Mouse (Mus musculus) frontal cortex, postnatal 25 days (tissue): ENCODE results near the gene Bmp2k.
A peak's percentile ranks its signal among the peaks of the same experiment; 100 is the strongest.

ENCODE experiments used
- DNase-seq, 2 experiments: peaks; one replicate each; pipeline ENCODE4 v3.0.0; 2022; ENCODE audit warnings: low spot score in 2 of 2

Bmp2k gene

DNA sequence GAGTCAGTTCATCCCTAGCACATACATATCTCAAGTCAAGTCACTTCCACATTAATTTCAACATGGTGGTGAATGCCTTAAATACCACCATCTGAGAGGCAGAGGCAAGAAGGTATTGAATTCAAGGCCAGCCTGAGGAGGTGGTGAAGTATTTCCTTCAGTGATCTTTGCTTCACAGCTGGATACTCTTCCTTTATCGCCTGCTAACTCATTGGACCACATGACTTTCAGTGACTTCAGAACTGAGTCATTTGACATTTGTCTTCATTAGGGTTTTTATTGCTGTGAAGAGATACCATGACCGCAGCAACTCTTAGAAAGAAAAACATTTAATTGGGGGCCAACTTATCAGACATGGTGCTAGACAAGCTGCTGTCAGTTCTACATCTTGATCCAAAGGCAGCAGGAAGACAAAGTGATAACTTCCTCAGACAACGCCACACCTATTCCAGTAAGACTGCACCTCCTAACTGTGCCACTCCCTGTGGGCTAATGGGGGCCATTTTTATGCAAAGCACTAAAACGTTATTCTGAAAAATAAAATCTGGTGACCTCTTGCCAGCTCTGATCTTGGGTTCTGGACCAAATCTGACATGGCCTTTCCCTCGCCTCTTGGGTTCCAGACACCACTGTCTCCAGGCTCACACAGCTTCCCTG lies 24.9 kb upstream of the Bmp2k start:
- DNase-seq, result no peak

DNA sequence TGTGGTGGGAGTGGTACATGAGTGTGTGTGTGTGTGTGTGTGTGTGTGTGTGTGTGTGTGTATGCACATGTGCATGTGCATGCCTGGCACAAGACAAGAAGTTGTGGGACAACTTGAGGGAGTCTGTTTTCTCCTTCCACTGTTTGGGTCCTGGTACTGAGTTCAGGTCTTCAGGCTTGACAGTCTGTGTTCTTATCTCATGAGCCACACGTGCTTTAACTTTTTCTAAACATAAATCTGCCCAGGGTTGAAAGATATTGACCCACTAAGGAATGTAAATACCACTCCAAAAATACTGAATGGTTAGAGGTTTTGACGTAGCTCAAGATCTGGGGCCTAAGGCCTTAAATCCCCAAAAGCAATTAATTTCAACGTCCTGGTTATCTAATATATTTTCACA lies 23.8 kb upstream of the Bmp2k start:
- DNase-seq, result no peak

- no peak for DNase-seq
Observed at GRCm38 (mm10) chr5:96974661-96975060, 22.8 kb upstream of the Bmp2k start.

- no peak for DNase-seq
Observed at GRCm38 (mm10) chr5:96975112-96975511, 22.4 kb upstream of the Bmp2k start.

DNA sequence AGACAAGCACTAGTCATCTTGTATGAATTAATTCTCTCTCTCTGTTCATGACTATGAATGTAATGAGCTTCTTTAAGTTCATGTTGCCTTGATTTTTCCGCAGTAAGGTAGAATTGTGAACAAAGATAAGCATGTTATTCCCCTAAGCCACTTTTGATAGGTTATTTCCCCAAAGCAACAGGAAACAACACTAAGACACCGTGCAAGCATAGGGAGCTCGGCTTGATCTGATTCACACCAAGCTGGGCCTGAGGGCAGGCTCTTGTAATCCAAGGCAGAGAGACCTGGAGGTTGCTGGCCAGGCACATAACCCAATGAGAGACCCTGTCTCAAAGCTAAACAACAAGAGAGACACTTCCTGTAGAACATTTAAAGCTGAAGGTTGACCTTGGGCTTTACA lies 21.3 kb upstream of the Bmp2k start:
- no peak for DNase-seq

DNA sequence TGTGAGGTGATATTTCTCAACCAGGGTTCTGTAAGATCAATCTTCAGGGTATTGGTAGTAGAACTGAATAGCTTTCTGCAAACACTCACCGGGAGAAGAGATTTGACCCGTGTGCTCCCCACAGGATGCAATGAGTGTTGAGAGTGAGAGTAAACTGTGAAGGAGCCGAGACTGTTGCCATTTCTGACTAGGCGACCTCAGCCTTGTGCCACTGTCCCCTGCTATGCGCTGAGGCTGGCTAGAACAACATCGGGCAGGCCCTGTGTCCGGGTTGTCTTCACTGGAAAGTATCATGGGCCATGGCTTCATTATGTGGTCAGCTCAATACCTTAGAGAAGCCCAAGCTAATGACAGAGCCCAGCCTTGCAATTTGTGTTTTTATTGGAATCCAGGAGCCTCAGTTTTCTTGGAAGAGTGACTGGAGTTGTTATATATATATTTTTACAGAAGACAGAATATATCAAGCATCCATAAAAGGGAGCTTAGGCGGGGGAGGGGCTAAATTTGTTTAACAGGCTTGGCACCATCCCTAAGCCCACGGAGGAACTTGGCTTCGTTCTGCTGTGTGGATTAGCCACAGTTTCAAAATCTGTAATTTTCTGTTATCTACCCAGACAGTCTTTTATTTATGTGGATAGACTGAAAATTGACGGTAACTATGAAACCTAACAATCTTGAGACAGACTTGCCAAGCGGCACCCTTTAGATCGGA lies 18.0 kb upstream of the Bmp2k start:
- no peak for DNase-seq

DNA sequence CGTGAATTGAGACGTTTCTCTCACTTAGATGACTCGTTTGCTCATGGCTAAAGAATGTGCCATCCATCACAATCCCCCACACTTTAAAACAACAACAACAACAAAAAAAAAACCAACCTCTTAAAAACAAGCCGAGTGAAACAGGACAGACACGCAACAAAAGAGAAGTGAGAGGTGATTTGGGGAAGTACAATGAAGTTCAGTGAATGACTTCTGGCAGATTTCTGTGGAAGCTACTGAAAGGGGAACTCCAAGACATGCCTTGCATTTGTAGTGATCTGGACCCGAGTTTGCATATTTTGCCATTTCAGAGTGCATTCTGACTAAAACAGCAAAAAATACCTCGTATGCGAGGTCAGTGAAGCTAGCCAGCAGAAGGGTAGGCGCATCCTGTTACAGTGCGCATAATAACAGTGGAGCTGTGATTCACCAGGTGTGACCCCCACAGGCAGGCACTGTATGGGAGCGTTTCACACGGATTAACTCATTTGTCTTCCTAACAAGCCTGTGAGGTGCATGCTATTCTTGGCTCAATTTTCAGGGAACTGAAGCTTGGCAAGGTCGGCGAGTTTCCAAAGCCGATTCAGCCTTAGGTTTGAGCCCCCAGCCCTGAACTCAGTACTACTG lies 17.4 kb upstream of the Bmp2k start:
- no peak for DNase-seq

- no peak for DNase-seq
Observed at GRCm38 (mm10) chr5:96981987-96982386, 15.5 kb upstream of the Bmp2k start.

DNA sequence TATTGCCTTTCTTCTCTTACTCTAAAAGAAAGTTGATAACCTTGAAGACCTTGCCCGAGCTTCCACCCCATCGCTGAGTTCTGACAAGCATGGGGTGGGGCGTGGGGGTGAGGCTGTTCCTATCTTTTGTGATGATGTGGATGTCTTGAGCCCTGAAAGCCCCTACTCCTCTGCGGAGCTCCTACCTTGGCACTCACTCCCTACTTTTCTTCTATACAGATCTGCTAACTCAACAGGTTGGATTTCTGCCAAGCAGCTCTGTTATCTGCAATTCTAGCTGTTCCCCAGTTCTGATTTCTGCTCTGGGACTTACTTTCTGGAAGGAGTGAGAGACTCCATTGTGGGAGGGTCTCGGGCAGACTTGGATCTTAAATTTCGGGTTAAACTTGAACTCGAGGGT lies 14.3 kb upstream of the Bmp2k start:
- no peak for DNase-seq

DNA sequence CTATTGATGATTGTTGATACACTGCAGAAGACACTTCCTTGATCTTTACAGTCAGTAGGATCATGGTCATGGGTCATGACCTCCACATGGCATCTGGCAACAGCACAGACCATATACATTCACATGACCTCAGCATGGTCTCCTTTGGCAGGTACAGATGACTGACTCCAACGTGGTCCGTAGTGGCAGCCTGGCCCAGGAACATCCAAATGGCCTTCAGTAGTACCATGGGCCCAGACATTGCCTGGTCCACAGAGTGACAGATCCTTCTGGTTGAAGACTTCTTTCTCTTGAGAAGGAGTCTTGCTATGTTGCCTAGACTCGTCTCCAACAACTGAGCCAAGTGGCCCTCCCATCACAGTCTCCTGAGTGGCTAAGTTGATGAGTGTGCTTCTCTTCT lies 10.6 kb upstream of the Bmp2k start:
- DNase-seq, result no peak

DNA sequence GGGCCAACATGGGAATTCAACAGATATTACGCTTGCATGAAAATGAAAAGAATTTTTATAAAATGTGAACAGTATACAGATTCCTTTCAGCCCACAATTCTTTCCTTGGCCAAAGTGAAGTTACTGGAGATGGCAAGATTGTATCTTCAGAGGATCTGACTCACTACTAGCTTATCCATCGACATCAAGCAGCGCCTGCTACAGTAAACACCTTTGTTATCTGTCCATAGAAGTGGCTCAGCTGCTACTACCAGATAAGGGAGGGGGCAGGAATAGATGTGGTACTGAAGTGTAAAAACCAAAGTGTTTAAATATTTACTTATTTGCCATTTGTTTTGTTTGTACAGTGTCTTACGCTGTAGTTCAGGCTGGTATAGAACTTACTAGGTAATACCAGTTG lies 8.6 kb upstream of the Bmp2k start:
- no peak for DNase-seq

DNA sequence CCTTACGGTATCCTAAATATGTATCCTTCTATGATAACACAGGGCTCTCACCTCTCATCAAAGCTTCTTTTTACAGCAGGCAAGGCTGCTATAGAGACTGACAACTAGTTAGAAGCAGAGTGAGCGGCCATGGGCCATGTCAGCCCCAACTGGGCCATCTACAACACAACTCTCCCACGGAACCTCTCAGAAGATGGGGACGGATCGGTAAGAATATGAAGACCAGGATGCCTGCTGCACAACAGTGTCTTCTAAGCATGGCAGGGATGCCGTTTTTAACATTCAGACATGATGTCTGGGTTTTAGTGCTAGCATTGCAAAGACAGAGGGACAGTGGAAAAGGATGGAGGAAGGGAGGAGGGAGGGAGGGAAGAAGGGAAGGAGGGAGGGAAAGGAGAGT lies 6.3 kb upstream of the Bmp2k start:
- DNase-seq, result no peak

DNA sequence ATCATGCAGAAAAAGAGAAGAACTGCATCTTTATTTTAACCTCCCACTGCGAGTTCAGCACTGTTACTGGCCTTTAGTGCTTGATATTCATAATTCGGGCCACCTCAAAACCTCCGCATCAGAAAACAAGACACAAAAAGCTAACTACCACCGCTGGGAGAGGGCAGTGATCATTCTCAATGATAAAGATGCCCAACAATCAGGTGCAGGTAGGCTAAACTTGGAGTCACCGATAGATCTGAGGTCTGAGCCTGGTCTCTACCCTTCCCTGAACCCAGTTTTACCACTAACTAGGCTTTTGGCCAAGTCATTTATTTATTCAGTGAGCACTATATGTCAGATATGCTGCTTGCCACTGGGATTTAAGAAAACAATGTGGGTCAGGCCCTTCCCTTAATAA lies 4.8 kb upstream of the Bmp2k start:
- no peak for DNase-seq

DNA sequence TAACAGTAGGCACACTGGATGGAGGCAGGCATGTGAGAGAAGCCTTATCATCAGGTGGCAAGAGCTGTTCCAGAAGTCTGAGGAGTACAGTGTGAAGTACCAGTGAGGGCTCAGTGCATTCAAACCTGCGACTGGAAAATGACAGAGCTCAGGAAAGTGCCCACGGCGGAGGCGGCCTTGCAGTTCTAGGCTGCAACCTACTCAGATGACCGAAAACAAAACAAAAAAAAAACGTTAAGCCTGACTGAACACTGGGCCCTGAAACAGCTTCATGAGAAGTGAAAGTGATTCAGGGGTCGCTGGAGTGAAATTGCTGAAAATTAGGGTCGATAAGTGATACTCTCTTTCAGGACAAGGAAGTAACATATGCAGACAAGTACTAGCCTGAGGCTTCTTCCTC lies 4.4 kb upstream of the Bmp2k start:
- DNase-seq, result no peak

GRCm38 (mm10) chr5:96995791-96996190 lies 1.7 kb upstream of the Bmp2k start:
- DNase-seq, result no peak

DNA sequence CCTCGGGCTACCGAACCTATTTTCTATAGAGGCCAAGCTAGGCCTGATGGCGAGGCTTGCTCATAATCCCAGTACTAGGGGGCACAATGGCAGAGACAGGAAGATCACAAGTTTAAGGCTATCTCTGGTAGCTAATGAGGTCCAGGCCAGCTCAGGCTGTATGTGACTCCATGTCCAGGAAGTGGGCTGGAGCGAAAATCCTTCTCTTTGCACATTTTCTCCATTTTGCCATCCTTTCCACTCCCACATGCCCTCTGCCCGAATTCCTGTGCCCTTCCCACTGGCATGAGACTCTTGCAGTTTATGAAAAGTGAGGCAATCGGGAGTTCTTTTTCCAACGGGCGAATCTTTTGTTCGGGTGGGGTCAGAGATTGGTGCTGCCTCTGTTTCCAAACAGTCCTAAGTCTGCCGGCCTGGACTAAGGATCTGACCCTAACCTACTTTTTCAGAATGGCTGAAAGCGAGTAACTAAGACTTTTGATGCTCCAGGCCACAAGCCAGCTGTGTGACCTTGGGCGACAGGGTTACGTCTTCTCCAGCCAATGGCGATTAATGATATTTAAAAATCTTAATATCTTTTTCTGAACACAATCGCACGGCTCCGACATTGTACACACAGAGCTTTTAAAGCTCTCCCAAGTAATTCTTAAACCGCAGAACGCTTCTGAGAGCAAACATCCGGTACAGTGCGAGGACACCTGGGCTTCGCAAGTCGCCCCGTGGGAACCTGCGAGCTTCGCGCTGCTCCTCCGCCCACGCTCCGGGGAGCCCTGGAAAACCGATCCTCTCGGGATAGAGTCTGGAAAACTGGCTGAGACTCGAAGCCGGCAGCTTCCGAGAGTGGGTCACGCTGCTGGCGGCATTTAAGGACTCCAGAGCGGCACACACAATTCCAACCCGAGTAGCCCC lies 834 bp upstream of the Bmp2k start:
- no peak for DNase-seq

GRCm38 (mm10) chr5:96997802-96998565 lies 495 bp downstream of the Bmp2k start:
- DNase-seq, result peak in 1 of 2 experiments; percentile 23

DNA sequence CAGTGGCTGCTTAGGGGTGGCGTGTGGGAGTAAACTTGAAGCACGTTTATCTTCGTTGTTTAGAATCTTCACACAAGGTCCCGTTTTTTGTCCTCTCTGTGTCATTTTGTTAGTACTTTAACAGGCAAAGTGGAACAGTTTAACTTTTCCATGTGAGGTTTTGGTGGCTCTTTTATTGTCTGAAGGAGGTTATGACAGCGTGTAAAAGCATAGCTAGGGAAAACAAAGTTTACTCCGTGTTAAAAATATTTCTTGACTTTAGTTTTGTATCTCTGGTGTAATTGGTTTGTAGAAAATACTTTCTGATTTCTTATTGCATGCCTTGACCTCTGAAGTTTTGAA lies 1.0 kb downstream of the Bmp2k start:
- no peak for DNase-seq

DNA sequence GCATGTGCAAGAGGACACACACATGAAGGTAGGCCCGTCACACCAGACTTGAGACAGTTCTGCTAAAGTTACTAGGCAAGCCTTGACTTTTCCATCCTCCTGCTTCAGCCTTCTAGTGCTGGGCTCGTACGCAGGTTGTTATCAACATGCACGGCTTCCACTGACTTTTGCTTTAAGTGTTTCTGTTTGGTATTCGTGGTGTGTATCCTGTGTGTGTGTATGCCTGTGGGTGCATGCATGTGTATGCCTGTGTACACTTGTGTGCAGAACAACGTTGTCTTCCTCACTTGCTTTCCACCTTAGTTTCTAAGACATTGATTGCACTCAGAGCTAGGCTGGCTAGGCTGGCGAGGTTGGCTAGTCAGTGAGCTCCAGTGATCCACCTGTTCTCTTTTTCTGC lies 2.1 kb downstream of the Bmp2k start:
- no peak for DNase-seq

GRCm38 (mm10) chr5:97000524-97000923 lies 3.0 kb downstream of the Bmp2k start:
- no peak for DNase-seq

DNA sequence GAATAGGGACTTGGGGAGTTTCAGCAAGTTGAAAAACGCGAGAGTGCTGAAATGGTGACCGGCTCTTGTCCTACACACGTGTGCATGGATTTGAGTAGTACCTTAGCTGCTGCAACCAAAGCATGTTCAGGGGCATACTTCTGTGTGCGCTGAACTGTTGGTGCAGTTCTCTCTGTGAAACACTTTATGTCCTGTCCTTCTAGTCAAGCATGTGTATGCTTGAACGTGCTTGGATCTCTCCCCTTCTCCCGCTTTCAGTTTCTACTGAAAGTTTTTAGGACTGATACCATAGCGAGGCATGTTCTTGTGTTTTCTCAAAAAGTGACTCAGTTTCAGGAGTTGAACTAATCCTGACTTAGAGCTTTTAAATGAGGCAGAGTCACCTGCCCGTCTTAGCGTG lies 3.7 kb downstream of the Bmp2k start:
- DNase-seq, result no peak

DNA sequence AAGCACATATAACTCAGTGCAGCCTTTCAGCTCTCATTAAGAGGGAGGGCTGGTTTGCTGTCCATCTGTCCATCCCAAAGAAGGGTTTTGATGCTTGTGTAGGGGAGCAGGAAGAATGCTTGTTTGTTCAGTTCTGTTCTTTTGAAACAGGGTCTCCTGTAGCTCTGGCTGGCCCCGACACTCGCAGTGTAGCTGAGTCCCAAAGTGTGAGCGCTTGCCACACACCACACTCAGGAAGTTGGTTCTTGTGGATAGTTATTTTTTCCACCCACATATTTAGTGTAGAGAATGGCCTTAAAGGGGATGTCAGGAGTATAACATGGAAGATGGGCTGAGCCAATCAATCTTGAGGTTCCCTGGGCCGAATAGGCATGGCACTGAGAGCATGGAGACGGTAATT lies 4.1 kb downstream of the Bmp2k start:
- no peak for DNase-seq
